Mouse (Mus musculus) B cell, adult 67 days (primary cell): ENCODE measurements around the gene Gm21985. TPM values are rescaled to one million over a fixed set of nuclear protein-coding genes. Genes with fewer than 3 reads are reported as not detected.

Experiments
- total RNA-seq, 2 experiments: library from RNA; stranded (reverse); gene quantifications; 4 replicates each; pipeline ENCODE4 v1.2.4; 2023

Gene Gm21985
- total RNA-seq, result under 1 TPM; 0.32 to 0.36 TPM

DNA sequence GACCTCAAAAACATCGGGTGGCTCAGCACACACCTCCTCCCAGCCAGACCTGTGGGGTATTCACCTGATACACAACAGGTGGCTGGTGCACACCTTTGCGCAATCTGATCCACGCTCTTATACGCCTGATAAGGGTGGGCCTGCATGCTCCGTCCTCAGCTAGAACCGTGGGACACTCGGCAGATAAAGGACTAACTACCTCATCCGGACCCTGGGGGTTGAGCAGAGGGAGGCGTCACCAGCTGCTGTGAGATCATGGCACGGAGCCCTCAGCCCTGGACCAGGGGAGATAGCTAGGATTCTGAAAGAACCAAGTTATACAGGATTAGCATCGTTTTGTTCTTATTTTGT, at the start of gene Gm21985:
TSS of gene Gm21985 (plus strand) at position 73 of the 351 bp plus-strand sequence.

GRCm38 (mm10) chr2:112239212-112239934, 26.7 kb upstream of the Gm21985 start, which contains the start of gene Lpcat4:
Gene Lpcat4, plus strand, starts transcription at chr2:112239468.

GRCm38 (mm10) chr2:112259241-112259962, 6.7 kb upstream of the Gm21985 start, which contains the start of gene Nutm1:
Gene Nutm1, minus strand, starts transcription at chr2:112259291.

GRCm38 (mm10) chr2:112261748-112262653, 4.1 kb upstream of the Gm21985 start, which contains the start of gene Nop10:
Gene Nop10, plus strand, starts transcription at chr2:112261926.

DNA sequence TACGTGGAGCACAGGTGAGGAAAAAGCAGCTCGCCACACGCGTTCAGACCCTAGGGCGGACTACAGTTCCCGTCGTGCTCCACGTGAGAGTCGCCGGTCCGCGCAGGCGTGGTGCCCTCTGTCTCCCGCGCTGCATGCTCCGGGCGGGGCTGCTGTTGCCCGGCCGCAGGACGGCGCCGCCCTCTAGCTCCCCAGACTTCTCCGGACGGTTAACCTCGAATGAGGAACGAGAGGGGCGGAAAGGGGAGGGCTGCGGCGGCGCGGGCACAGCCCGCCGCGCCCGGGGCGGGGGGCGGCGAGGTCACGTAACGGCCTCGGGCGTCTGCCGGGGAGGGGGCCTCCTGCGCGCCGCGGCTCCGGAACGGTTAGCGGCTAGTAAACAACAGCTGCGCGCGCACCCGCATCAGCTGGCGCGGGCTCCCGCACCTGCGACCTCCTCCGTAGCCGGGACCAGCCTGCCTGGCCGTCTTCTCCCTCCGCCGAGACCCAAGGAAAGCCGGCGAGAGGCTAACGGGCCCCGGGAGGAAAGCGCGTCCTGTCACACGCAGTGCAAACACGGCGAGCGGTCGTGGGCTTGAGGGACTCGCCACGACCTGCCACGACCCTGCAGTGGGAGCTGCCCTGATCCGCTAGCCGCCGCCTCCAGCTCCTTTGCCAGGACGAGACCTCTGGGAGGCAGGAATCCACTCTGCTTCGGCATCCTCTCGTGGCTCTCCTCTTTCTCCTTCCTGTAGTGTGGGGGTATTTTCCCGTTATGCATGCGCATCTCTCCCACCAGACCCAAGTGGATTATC, 469 bp upstream of the Gm21985 start, which contains the start of gene Slc12a6:
TSS of gene Slc12a6 (plus strand) at position 378 of the 794 bp plus-strand sequence.

GRCm38 (mm10) chr2:112367726-112368673, 101.9 kb downstream of the Gm21985 start, which contains the start of gene Emc4:
Gene Emc4, minus strand, starts transcription at chr2:112368027.

DNA sequence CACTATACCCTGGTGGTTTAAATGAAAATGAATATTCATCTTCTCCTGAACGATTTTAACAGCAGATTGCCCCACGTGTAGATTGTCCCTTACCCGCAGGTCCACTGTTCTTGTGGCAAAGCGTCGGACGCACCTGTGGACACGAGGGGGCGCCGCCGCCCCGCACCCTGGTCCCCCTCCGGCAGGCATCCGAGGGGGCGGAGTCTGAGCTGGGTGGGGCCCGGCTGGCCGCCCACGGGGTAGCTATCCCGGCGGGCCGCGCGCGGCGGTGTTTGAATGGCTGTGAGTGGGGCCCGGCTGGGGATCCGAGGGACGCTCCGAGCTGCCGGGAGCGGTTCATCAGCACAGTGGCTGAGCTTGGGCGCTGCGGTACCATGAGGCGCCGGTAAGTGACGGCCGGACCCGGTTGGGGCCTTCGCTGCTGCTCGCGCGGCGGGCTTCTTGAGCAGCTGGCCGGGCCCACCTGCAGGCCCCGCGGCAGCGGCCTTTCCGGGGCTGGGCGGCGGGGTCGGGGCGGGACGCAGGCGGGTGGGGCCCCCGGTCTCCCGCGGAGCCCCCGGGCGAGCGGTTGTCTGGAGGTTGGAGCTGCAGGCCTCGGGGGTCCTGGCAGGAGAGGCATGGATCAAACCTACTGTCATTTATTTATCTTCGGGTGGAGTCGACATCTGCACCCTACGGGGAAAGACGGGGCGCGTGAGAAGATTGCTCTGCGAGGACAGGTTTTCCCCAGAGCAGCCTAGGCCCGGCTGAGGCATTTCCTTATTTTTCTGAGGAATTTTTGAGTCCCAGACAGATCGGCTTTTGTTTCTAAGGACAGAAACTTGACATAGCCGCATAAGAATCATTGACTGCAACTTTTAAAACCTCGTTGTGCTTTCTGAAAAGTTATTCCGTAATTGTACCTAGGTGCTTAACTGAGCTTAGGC, 113.1 kb downstream of the Gm21985 start, which contains the start of gene Katnbl1:
TSS of gene Katnbl1 (plus strand) at position 239 of the 926 bp plus-strand sequence.

GRCm38 (mm10) chr2:112454862-112455564, 188.9 kb downstream of the Gm21985 start, which contains the start of gene Emc7:
Gene Emc7, plus strand, starts transcription at chr2:112454997.

Other genes starting within 250 kb of the Gm21985 start
- not detected for gene Olfr1311, start 241.9 kb upstream of the Gm21985 start, total RNA-seq
- not detected for gene Olfr1312, start 216.1 kb upstream of the Gm21985 start, total RNA-seq
- gene Olfr1313, start 188.5 kb upstream of the Gm21985 start, total RNA-seq, result not detected
- not detected for gene Olfr1314, start 169.5 kb upstream of the Gm21985 start, total RNA-seq
- not detected for gene Olfr1315-ps1, start 150.9 kb upstream of the Gm21985 start, total RNA-seq
- not detected for gene Olfr1316, start 131.3 kb upstream of the Gm21985 start, total RNA-seq
- gene Olfr1317, start 126.0 kb upstream of the Gm21985 start, total RNA-seq, result not detected
- gene Olfr1318, start 112.1 kb upstream of the Gm21985 start, total RNA-seq, result not detected
- 10 to 100 TPM in 1 of 2 experiments, 1 to 10 TPM in 1; 9.5 to 10.7 TPM for gene Lpcat4, start 26.8 kb upstream of the Gm21985 start, total RNA-seq
- not detected for gene Nutm1, start 7.0 kb upstream of the Gm21985 start, total RNA-seq
- 10 to 100 TPM; 72.2 to 76.9 TPM for gene Nop10, start 4.4 kb upstream of the Gm21985 start, total RNA-seq
- 100 to 1,000 TPM; 358 to 399 TPM for gene Slc12a6, start 489 bp upstream of the Gm21985 start, total RNA-seq
- 10 to 100 TPM; 29.0 to 29.5 TPM for gene Emc4, start 101.7 kb downstream of the Gm21985 start, total RNA-seq
- gene Katnbl1, start 112.9 kb downstream of the Gm21985 start, total RNA-seq, result 10 to 100 TPM; 11.8 to 13.6 TPM
- gene Emc7, start 188.7 kb downstream of the Gm21985 start, total RNA-seq, result 10 to 100 TPM in 1 of 2 experiments, 1 to 10 TPM in 1; 9.3 to 11.1 TPM
- gene Chrm5, start 214.5 kb downstream of the Gm21985 start, total RNA-seq, result not detected
- gene Aven, start 226.7 kb downstream of the Gm21985 start, total RNA-seq, result 10 to 100 TPM; 14.3 to 14.4 TPM